Mouse (Mus musculus): ENCODE results near the gene S100a1. TPM values are rescaled to one million over a fixed set of nuclear protein-coding genes. Genes with fewer than 3 reads are reported as not detected.

S100a1 gene
- polyA plus RNA-seq, 1 experiment from 2014 or later = 386 TPM

DNA sequence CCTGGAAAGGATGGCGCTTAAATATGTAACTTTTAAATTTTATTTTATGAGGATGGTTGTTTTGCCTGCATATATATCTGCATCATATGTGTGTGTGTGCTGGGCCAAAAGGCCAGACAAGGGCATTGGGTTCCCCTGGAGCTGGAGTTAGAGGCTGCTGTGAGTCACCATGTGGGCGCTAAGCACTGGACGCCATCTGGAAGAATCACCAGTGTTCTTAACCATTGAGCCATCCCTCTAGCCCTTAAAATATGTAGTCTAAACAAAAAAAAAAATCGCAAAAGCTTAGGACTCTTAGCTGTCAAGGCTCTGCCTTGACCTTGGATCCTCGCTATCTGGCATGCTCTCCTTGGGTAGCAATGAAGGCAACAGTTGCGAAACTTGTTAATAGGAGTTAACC, 25.6 kb downstream of the S100a1 start:
- H3K9ac ChIP-seq (ENCODE audit: low read length) = no peak overlapping the region
- no peak for ATAC-seq (ENCODE audit: low FRiP score, low TSS enrichment)
- WGBS = 80% methylated on average over 6 of the region's 6 CpGs
- no peak overlapping the region for H3K4me2 ChIP-seq (replicated peaks; ENCODE audit: low read depth)
- H3K36me3 ChIP-seq (ENCODE audit: control insufficient read depth, insufficient read depth, low read length) = 0 out of 2 replicates have a peak, but pooled peaks cover 4% of the 10 kb centered on the region
- H3K4me3 ChIP-seq (ENCODE audit: low read depth, low read length) = no peak overlapping the region
- TF ChIP-seq CTCF (IDR thresholded peaks at IDR 0.05; ENCODE audit: low read depth) = no peak
- TF ChIP-seq EP300 (optimal IDR thresholded peaks at IDR 0.05) = no peak
- no peak overlapping the region for H3K27ac ChIP-seq (replicated peaks)
- no peaks in the 10 kb centered on the region; the same call in 1 of the 2 replicates for H3K4me1 ChIP-seq (replicated peaks; ENCODE audit: control insufficient read depth, insufficient read depth)
- no peaks in the 10 kb centered on the region for H3K27me3 ChIP-seq (ENCODE audit: control insufficient read depth, insufficient read depth, low read length)
- H3K9me3 ChIP-seq (ENCODE audit: control insufficient read depth, low read length) = no peaks in the 10 kb centered on the region
- DNase-seq (ENCODE audit: low spot score) = no peak

DNA sequence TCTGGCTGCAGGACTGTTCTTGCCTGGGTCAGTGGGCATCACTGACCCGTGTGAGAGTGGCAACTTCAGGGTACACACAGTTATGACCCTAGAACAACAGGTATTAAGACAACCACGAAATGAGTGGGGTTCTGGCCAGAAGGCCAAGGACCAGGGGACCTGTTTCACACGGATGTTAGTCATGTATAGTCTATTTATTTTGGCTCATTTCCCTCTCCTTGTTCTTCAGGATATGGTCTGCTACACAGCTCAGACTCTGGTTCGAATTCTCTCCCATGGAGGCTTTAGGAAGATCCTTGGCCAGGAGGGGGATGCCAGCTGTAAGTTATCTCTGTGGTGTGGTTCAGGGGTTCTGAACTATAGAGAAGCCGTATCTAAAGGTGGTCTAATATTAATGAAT, 27.2 kb downstream of the S100a1 start:
- H3K4me3 ChIP-seq (ENCODE audit: low read depth, low read length) = no peak overlapping the region
- no peaks in the 10 kb centered on the region for H3K27me3 ChIP-seq (ENCODE audit: control insufficient read depth, insufficient read depth, low read length)
- no peaks in the 10 kb centered on the region for H3K9me3 ChIP-seq (ENCODE audit: control insufficient read depth, low read length)
- no peak for TF ChIP-seq EP300 (optimal IDR thresholded peaks at IDR 0.05)
- TF ChIP-seq CTCF (IDR thresholded peaks at IDR 0.05; ENCODE audit: low read depth) = no peak
- DNase-seq (ENCODE audit: low spot score) (peak; percentile 32), ATAC-seq (ENCODE audit: low FRiP score, low TSS enrichment) (peak; percentile 21; the same call in 1 of the 2 replicates)
- peaks cover 12% of the 10 kb centered on the region for H3K36me3 ChIP-seq (ENCODE audit: control insufficient read depth, insufficient read depth, low read length)
- H3K4me1 ChIP-seq (replicated peaks; ENCODE audit: control insufficient read depth, insufficient read depth) = no peaks in the 10 kb centered on the region; the same call in 1 of the 2 replicates
- H3K27ac ChIP-seq (replicated peaks) = peak overlapping the region; percentile 50; the same call in 1 of the 2 replicates
- no peak overlapping the region for H3K4me2 ChIP-seq (replicated peaks; ENCODE audit: low read depth)
- no peak overlapping the region for H3K9ac ChIP-seq (ENCODE audit: low read length)
- WGBS = 59% methylated on average over 5 of the region's 5 CpGs

DNA sequence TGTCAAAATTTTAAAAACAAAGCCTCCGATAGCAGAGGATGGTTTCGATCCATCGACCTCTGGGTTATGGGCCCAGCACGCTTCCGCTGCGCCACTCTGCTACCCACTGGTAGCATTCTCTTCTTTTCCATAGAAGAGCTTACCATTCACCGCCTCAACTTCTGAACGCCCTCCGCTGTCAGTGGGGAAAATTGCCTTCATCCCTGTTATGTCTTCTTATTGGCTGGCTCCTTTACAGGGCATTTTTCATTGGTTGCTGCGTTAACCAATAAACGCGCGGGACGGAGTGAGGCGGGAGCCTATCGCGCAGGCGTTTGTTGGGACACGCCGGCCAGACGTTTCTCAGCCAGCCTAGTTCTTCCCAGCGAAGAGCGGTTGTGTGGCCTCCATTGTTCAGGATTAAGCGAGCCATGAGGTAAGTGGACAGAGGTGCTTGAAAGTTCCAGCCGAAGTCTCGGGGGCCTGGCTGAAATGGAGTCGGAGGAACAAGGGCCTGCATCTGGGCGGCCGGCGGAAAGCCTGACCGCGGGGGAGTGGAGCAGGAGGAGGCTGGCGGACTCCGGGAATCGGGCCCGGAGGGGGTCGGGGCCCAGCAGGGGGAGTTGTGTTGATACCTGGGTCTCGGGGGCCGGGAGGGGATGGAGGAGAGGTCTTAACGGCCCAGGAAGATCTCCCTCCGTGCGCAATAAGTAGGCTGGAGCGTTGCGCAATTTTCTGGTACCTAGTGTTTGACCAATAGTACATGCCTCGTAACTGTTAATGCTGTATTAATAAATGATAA, 38.2 kb downstream of the S100a1 start, which contains the start of gene Ilf2:
TSS of gene Ilf2 (plus strand) at position 296 of the 781 bp plus-strand sequence.
- Histone ChIP-seq H3K27me3 (ENCODE audit: control insufficient read depth, insufficient read depth, low read length) (no peaks in the 10 kb centered on the region), H3K4me1 (replicated peaks; ENCODE audit: control insufficient read depth, insufficient read depth) (no peaks in the 10 kb centered on the region), H3K4me2 (replicated peaks; ENCODE audit: low read depth) (peak within 1 kb of the TSS; percentile 58), H3K27ac (replicated peaks) (peak within 1 kb of the TSS; percentile 90), H3K36me3 (ENCODE audit: control insufficient read depth, insufficient read depth, low read length) (peaks cover 9% of the 10 kb centered on the region), H3K9me3 (ENCODE audit: control insufficient read depth, low read length) (no peaks in the 10 kb centered on the region), H3K4me3 (ENCODE audit: low read depth, low read length) (peak within 1 kb of the TSS; percentile 74), H3K9ac (ENCODE audit: low read length) (peak within 1 kb of the TSS; percentile 83)
- DNase-seq (ENCODE audit: low spot score) (peak; percentile 95), ATAC-seq (ENCODE audit: low FRiP score, low TSS enrichment) (peak; percentile 99)
- WGBS = under 1% methylated on average over 45 of the region's 45 CpGs
- TF ChIP-seq CTCF (IDR thresholded peaks at IDR 0.05; ENCODE audit: low read depth) (peak; percentile 68), EP300 (optimal IDR thresholded peaks at IDR 0.05) (peak; percentile 95)

DNA sequence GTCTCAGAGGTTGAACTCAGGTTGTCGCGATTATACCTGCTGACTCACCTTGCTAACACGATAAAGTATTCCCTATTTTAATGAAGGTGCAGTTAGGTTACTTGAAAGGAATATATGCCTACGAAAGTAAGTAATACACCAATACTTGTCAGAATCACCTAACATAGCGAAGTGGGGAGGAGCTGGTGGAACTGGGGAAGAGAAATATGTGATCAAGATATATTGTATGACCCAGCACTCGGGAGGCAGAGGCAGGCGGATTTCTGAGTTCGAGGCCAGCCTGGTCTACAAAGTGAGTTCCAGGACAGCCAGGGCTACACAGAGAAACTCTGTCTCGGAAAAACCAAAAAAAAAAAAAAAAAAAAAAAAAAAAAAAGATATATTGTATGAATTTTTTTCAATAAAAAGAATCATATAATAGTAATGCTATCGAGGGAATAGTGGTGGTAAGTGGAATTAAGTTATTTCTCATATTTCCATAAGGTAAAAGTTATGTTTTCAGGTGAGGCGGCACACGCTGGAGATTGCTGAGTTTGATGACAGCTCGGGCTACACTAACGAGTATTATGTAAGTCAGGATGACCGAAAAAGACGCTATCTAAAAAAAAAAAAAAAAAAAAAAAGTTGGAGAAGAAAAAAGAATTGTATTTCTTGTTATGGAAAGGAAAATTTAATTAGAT, 38.9 kb downstream of the S100a1 start:
- Histone ChIP-seq H3K27ac (replicated peaks) (no peak overlapping the region), H3K4me2 (replicated peaks; ENCODE audit: low read depth) (peak overlapping the region; percentile 21; the same call in 1 of the 2 replicates), H3K9ac (ENCODE audit: low read length) (no peak overlapping the region), H3K4me1 (replicated peaks; ENCODE audit: control insufficient read depth, insufficient read depth) (no peaks in the 10 kb centered on the region), H3K9me3 (ENCODE audit: control insufficient read depth, low read length) (no peaks in the 10 kb centered on the region), H3K4me3 (ENCODE audit: low read depth, low read length) (peak overlapping the region; percentile 21), H3K36me3 (ENCODE audit: control insufficient read depth, insufficient read depth, low read length) (peaks cover 3% of the 10 kb centered on the region; the same call in 1 of the 2 replicates), H3K27me3 (ENCODE audit: control insufficient read depth, insufficient read depth, low read length) (no peaks in the 10 kb centered on the region)
- TF ChIP-seq EP300 (optimal IDR thresholded peaks at IDR 0.05) (no peak), CTCF (IDR thresholded peaks at IDR 0.05; ENCODE audit: low read depth) (no peak)
- no peak for ATAC-seq (ENCODE audit: low FRiP score, low TSS enrichment)
- no peak for DNase-seq (ENCODE audit: low spot score)
- 34% methylated on average over 15 of the region's 16 CpGs for WGBS

GRCm38 (mm10) chr3:90472213-90472612, 42.0 kb downstream of the S100a1 start:
- DNase-seq (ENCODE audit: low spot score) (peak; percentile 40), ATAC-seq (ENCODE audit: low FRiP score, low TSS enrichment) (no peak)
- H3K9me3 ChIP-seq (ENCODE audit: control insufficient read depth, low read length) = no peaks in the 10 kb centered on the region
- no peak overlapping the region for H3K4me2 ChIP-seq (replicated peaks; ENCODE audit: low read depth)
- H3K27ac ChIP-seq (replicated peaks) = no peak overlapping the region
- no peaks in the 10 kb centered on the region for H3K27me3 ChIP-seq (ENCODE audit: control insufficient read depth, insufficient read depth, low read length)
- no peak overlapping the region for H3K4me3 ChIP-seq (ENCODE audit: low read depth, low read length)
- H3K4me1 ChIP-seq (replicated peaks; ENCODE audit: control insufficient read depth, insufficient read depth) = no peaks in the 10 kb centered on the region
- H3K9ac ChIP-seq (ENCODE audit: low read length) = no peak overlapping the region
- no peaks in the 10 kb centered on the region for H3K36me3 ChIP-seq (ENCODE audit: control insufficient read depth, insufficient read depth, low read length)
- WGBS = 18% methylated on average over 3 of the region's 3 CpGs
- TF ChIP-seq EP300 (optimal IDR thresholded peaks at IDR 0.05) = no peak
- peak; percentile 74 for TF ChIP-seq CTCF (IDR thresholded peaks at IDR 0.05; ENCODE audit: low read depth)

Measured in stomach, postnatal 0 days (tissue).